Mouse (Mus musculus) MEL (cell line): ENCODE measurements at regions not wholly inside any gene's neighbourhood (a gene's known extent, or its start where the extent isn't known, plus 50 kb on each side); places are given as distances from the start of the nearest gene placed in this dataset.

Experiments
- DNase-seq: peaks from one replicate; pipeline ENCODE4 v3.0.0; 2011; ENCODE audit warnings: low read depth, low spot score
- H3K27ac ChIP-seq: 2 replicates; pipeline ENCODE4 v1.5.1; 2012; ENCODE audit warnings: low read depth, mild to moderate bottlenecking, control low read depth, low read length, moderate library complexity; ENCODE audit not compliant: control insufficient read depth
- H3K27me3 ChIP-seq, 2 experiments: fragments of 150-350 bp in 1 of 2; sonication (generic) in 1 of 2; 2 replicates each; pipeline ENCODE4 v1.6.1; 2012; ENCODE audit warnings: low read length in 2 of 2, mild to moderate bottlenecking in 2 of 2, improper control_type of control experiment in 1 of 2, moderate library complexity in 1 of 2; ENCODE audit not compliant: insufficient read depth in 2 of 2, control insufficient read depth in 1 of 2
- H3K36me3 ChIP-seq, 2 experiments: 2 replicates each; pipeline ENCODE4 v1.6.1; 2012 to 2014; ENCODE audit warnings: low read length in 2 of 2, improper control_type of control experiment in 1 of 2, inconsistent platforms in 1 of 2, mild to moderate bottlenecking in 1 of 2; ENCODE audit not compliant: insufficient read depth in 2 of 2, control insufficient read depth in 1 of 2
- H3K4me1 ChIP-seq, 2 experiments: fragments of 150-350 bp in 1 of 2; sonication (generic) in 1 of 2; 2 replicates each; pipeline ENCODE4 v1.6.1; 2012; ENCODE audit warnings: low read length in 2 of 2, improper control_type of control experiment in 1 of 2, mild to moderate bottlenecking in 1 of 2; ENCODE audit not compliant: insufficient read depth in 2 of 2, control insufficient read depth in 1 of 2
- H3K4me3 ChIP-seq, 2 experiments: fragments of 150-350 bp in 1 of 2; sonication (generic) in 1 of 2; 2 replicates each; pipeline ENCODE4 v1.5.1; 2012; ENCODE audit warnings: low read depth in 2 of 2, low read length in 2 of 2, mild to moderate bottlenecking in 2 of 2, moderate library complexity in 2 of 2, control low read depth in 1 of 2, improper control_type of control experiment in 1 of 2; ENCODE audit not compliant: control insufficient read depth in 1 of 2, insufficient read depth in 1 of 2
- H3K79me2 ChIP-seq: 2 replicates; pipeline ENCODE4 v1.6.1; 2012; ENCODE audit warnings: mild to moderate bottlenecking, low read length, moderate library complexity; ENCODE audit not compliant: control insufficient read depth, poor library complexity, insufficient read depth
- H3K9ac ChIP-seq: 2 replicates; pipeline ENCODE4 v1.6.1; 2012; ENCODE audit warnings: low read depth, mild to moderate bottlenecking, control low read depth, low read length, moderate library complexity; ENCODE audit not compliant: control insufficient read depth, poor library complexity, severe bottlenecking
- H3K9me3 ChIP-seq: fragments of 150-350 bp; sonication (generic); replicated peaks from 2 replicates; pipeline ENCODE4 v1.6.1; 2012; ENCODE audit warnings: mild to moderate bottlenecking, low read length, improper control_type of control experiment, moderate library complexity; ENCODE audit not compliant: insufficient read depth
- BHLHE40 ChIP-seq: IDR thresholded peaks from 2 replicates; pipeline ENCODE4 v1.6.1; 2012; ENCODE audit warnings: low read depth, mild to moderate bottlenecking, inconsistent platforms, low read length, improper control_type of control experiment, borderline replicate concordance
- CHD1 ChIP-seq: IDR thresholded peaks from 2 replicates; pipeline ENCODE4 v1.6.1; 2012; ENCODE audit warnings: low read depth, mild to moderate bottlenecking, inconsistent platforms, low read length, improper control_type of control experiment
- CTCF ChIP-seq, 3 experiments: IDR thresholded peaks in 2 of 3; conservative IDR thresholded peaks in 1 of 3; 2 replicates each; pipeline ENCODE4 v1.5.1; 2011 to 2012; ENCODE audit warnings: low read length in 3 of 3, low read depth in 2 of 3, mild to moderate bottlenecking in 2 of 3, improper control_type of control experiment in 1 of 3, inconsistent platforms in 1 of 3, mixed read lengths in 1 of 3, moderate library complexity in 1 of 3; ENCODE audit not compliant: control insufficient read depth in 1 of 3, insufficient read depth in 1 of 3, poor library complexity in 1 of 3, severe bottlenecking in 1 of 3
- E2F4 ChIP-seq: IDR thresholded peaks from 2 replicates; pipeline ENCODE4 v1.6.1; 2011; ENCODE audit warnings: low read depth, low read length, improper control_type of control experiment, borderline replicate concordance
- GABPA ChIP-seq: IDR thresholded peaks from 2 replicates; pipeline ENCODE4 v1.6.1; 2012; ENCODE audit warnings: low read depth, mild to moderate bottlenecking, inconsistent platforms, low read length, improper control_type of control experiment, moderate library complexity
- HCFC1 ChIP-seq: IDR thresholded peaks from 2 replicates; pipeline ENCODE4 v1.6.1; 2012; ENCODE audit warnings: low read depth, mild to moderate bottlenecking, inconsistent platforms, low read length, improper control_type of control experiment, moderate library complexity
- KAT2A ChIP-seq: conservative IDR thresholded peaks from 2 replicates; pipeline ENCODE4 v1.6.1; 2012; ENCODE audit warnings: low read depth, low read length, improper control_type of control experiment, inconsistent platforms
- MAX ChIP-seq: IDR thresholded peaks from 2 replicates; pipeline ENCODE4 v1.6.1; 2011; ENCODE audit warnings: low read length, improper control_type of control experiment
- MEF2A ChIP-seq: IDR thresholded peaks from 2 replicates; pipeline ENCODE4 v1.6.1; 2014; ENCODE audit warnings: low read depth, mild to moderate bottlenecking, inconsistent platforms, low read length, improper control_type of control experiment; ENCODE audit not compliant: poor library complexity, insufficient replicate concordance, severe bottlenecking; ENCODE audit errors: extremely low read depth
- MYC ChIP-seq: IDR thresholded peaks from 2 replicates; pipeline ENCODE4 v1.6.1; 2011; ENCODE audit warnings: low read depth, mild to moderate bottlenecking, low read length, improper control_type of control experiment, moderate library complexity
- UBTF ChIP-seq: IDR thresholded peaks from 2 replicates; pipeline ENCODE4 v1.6.1; 2012; ENCODE audit warnings: low read depth, mild to moderate bottlenecking, inconsistent platforms, low read length, improper control_type of control experiment, moderate library complexity, borderline replicate concordance; ENCODE audit not compliant: insufficient read depth
- USF2 ChIP-seq, 2 experiments: IDR thresholded peaks; 2 replicates each; pipeline ENCODE4 v1.6.1; 2011 to 2012; ENCODE audit warnings: improper control_type of control experiment in 2 of 2, low read length in 2 of 2, borderline replicate concordance in 1 of 2, inconsistent platforms in 1 of 2, low read depth in 1 of 2, mild to moderate bottlenecking in 1 of 2; ENCODE audit not compliant: insufficient read depth in 1 of 2
- ZKSCAN1 ChIP-seq: IDR thresholded peaks from 2 replicates; pipeline ENCODE4 v1.6.1; 2012; ENCODE audit warnings: low read depth, mild to moderate bottlenecking, inconsistent platforms, low read length, improper control_type of control experiment, moderate library complexity

- H3K9me3 ChIP-seq = no peaks in the 10 kb centered on the region
- no peak for TF ChIP-seq CHD1
- no peaks in the 10 kb centered on the region for H3K36me3 ChIP-seq
- DNase-seq = no peak
- H3K27me3 ChIP-seq = no peaks in the 10 kb centered on the region
- no peak overlapping the region for H3K9ac ChIP-seq
- no peak overlapping the region for H3K27ac ChIP-seq
- no peak overlapping the region for H3K4me3 ChIP-seq
- H3K79me2 ChIP-seq = no peaks in the 10 kb centered on the region
- no peaks in the 10 kb centered on the region for H3K4me1 ChIP-seq
Observed at GRCm38 (mm10) chr7:78071131-78071530, 666.7 kb downstream of the Ntrk3 start.

DNA sequence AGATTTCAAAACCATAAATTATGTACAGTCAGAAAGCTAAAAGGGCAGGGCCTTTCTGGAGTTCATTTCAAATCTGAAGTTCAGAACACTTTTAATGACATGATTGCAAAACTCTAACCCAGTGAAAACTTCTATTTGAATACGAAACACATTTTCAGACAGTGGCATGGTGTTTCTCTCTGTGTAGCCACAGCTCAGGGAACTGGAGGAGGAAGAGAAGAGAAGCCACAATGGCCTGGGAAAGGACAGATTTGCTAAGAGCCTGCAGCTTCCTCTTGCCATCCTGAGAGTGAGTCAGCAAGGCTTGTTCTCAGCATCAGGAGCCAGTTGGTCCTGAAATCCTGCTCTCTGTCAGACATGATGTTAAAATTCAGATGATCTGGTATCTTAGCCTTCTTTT lies 676.2 kb downstream of the Ntrk3 start:
- Histone ChIP-seq H3K9me3 (no peaks in the 10 kb centered on the region), H3K36me3 (no peaks in the 10 kb centered on the region), H3K9ac (no peak overlapping the region), H3K27ac (no peak overlapping the region), H3K79me2 (no peaks in the 10 kb centered on the region), H3K4me1 (no peaks in the 10 kb centered on the region), H3K4me3 (no peak overlapping the region), H3K27me3 (no peaks in the 10 kb centered on the region)
- no peak for DNase-seq
- TF ChIP-seq MEF2A = no peak
- no peak for TF ChIP-seq KAT2A
- no peak for TF ChIP-seq CTCF (IDR thresholded peaks at IDR 0.05 in 2 of 3, conservative IDR thresholded peaks at IDR 0.05 in 1 of 3; ENCODE audit: control insufficient read depth in 1 of 3, insufficient read depth in 1 of 3, low read depth in 2 of 3, low read length in 3 of 3, poor library complexity in 1 of 3, severe bottlenecking in 1 of 3)
- TF ChIP-seq ZKSCAN1 = no peak
- TF ChIP-seq E2F4 = no peak
- TF ChIP-seq GABPA = no peak
- no peak for TF ChIP-seq MAX
- TF ChIP-seq USF2 (IDR thresholded peaks at IDR 0.05; ENCODE audit: borderline replicate concordance in 1 of 2, insufficient read depth in 1 of 2, low read depth in 1 of 2, low read length in 2 of 2) = no peak
- no peak for TF ChIP-seq MYC
- TF ChIP-seq UBTF = no peak
- no peak for TF ChIP-seq BHLHE40

- Histone ChIP-seq H3K79me2 (no peaks in the 10 kb centered on the region), H3K9ac (no peak overlapping the region), H3K4me1 (no peaks in the 10 kb centered on the region), H3K27ac (no peak overlapping the region), H3K36me3 (no peaks in the 10 kb centered on the region), H3K9me3 (no peaks in the 10 kb centered on the region), H3K27me3 (no peaks in the 10 kb centered on the region), H3K4me3 (no peak overlapping the region)
- TF ChIP-seq CTCF (IDR thresholded peaks at IDR 0.05 in 2 of 3, conservative IDR thresholded peaks at IDR 0.05 in 1 of 3; ENCODE audit: control insufficient read depth in 1 of 3, insufficient read depth in 1 of 3, low read depth in 2 of 3, low read length in 3 of 3, poor library complexity in 1 of 3, severe bottlenecking in 1 of 3) (peak in 1 of 3 experiments; percentile 4; a peak in 1 of 6 replicates), HCFC1 (no peak)
- no peak for DNase-seq
Observed at GRCm38 (mm10) chr7:78049606-78050005, 688.2 kb downstream of the Ntrk3 start.
